Mouse (Mus musculus) megakaryocyte, embryonic 14.5 days (primary cell): ENCODE measurements around the gene Rab3il1.

Experiments used
- FLI1 ChIP-seq: IDR thresholded peaks from 2 replicates; pipeline ENCODE4 v1.6.1; 2012; ENCODE audit warnings: low read length, inconsistent platforms, mixed read lengths
- GATA1 ChIP-seq: IDR thresholded peaks from 3 replicates; pipeline ENCODE4 v1.6.1; 2012; ENCODE audit warnings: mixed read lengths, low read length, inconsistent platforms, borderline replicate concordance

DNA sequence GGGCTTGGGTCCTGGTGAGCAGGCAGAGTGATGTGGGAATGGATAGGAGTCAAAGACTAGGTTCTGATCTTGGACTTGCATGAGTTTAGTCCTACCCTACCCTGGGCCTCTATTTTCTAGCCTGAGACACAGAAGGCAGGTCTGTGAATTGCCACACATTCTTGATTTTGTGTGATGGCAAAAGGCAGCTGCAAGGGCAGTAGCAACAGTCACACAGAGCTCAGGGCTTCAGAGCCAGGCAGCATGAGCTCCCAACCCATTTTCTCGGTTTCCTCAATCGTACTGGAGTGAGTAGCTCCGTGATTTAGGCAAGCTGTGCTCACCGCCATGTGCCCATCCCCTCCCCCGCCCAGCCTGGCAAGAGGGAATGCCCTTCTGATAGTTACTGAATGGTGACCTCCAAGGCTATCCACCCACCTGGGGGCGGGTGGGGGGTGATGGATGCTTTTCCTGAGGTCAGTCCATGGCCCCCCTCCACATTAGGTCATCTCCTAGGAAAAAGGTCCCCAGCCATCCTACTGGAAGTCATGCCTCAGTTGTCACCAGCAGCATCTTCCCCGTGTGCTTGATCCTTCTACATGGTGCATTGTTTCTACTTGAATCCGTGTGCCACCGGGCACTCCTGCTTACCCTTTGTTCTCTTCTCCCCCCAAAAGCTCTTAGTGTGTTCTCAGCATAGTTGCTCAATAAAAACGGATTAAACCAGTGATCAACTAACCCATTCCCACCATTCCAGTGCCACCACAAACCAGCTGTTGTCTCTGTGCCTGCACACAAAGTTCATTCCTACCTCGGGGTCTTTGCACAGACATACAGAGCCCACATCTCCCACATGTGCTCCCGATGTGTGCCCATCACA lies 4.0 kb upstream of the Rab3il1 start:
- TF ChIP-seq GATA1 (no peak), FLI1 (no peak)
